Mouse (Mus musculus): ENCODE measurements around the gene Kmt5c.

Kmt5c gene

DNA sequence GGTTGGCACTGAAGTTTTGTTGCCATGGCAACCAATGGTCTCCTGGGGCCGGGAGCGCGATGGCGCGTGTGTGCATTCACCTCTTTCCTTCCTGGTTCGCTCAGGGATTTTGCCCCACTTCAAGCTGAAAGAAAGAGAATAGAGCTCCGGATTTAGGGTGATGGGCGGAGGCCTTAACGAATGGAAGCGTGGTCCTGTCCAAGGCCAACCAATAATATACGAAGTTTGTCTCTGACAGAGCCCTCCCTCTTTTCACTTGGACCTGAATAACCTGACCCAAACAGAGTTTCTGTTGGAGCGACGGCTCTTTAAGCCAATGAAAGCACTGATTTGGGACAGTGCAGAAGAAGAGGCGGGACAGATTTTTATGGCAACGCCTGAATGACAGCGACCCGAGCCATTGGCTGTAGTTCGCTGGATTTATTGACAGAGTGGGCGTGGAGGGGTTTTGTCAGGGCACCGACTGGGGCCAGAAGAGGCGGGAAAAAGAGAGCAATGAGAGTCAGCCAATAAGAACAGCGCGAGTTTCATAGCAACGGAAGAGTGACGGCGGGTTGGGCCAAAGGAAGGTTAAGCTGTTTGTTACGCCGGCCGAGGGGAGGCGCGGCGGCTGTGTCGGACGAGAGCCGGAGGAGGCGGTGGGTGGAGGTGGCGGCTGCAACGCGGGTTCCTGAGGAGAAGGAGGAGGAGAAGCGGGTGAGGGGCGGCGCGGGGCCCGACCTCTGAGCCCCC is at the start of gene Kmt5c:
Gene Kmt5c, plus strand, starts transcription at position 572 of the 732 bp plus-strand sequence.
- DNase-seq (ENCODE audit: low read depth, low spot score) = peak; percentile 100

DNA sequence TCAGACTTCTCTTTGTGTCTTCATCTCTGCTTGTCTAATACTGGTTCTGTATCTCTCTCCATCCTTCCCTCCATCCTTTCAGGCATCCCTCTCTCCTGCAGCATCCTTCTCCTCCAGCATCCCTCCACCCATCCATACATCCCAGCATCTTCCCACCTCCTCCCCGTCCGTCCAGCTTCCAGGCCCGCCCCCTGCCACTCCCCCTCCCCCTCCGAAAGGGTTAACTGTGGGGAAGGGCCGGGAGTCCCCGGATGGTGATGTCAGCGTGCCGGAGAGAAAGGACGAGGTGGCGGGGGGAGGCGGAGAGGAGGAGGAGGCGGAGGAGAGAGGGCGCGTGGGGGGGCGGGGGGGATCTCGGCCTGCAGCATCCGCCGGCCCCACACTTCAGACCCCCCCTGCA is 49.5 kb upstream of the Kmt5c start, which contains the start of gene Brsk1:
Gene Brsk1, plus strand, starts transcription at position 218 of the 400 bp plus-strand sequence.
- DNase-seq (ENCODE audit: low read depth, low spot score) = peak; percentile 89

DNA sequence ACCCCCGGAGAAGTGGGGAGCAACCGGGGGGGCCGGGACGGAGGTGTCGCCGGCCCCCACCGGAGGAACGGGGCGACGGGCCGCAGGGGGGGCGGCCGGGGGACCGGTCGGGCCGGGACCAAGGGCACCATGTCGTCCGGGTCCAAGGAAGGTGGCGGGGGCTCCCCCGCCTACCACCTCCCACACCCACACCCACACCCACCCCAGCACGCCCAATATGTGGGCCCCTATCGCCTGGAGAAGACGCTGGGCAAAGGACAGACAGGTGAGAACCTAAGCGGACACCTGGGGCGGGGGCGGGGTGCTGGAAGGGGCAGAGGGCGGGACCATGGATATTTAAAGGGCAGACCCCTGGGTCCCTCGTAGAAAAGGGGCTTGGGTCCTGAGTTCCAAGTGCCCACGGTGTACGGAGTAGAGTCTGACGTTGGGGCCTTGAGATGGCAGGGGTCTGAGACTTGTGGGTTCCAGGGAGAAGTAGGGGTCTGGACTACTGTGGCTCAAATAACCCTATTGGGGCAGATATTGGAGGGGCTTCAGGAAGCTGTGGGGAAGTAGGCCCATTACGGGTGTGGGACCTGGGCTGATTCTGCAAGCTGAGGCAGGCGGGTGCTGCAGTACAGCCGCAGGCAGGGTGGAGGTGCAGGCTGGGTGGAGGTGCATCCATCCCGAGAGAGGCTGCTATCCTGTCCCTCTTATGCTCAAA is 48.8 kb upstream of the Kmt5c start:
- no peak for DNase-seq (ENCODE audit: low read depth, low spot score)

DNA sequence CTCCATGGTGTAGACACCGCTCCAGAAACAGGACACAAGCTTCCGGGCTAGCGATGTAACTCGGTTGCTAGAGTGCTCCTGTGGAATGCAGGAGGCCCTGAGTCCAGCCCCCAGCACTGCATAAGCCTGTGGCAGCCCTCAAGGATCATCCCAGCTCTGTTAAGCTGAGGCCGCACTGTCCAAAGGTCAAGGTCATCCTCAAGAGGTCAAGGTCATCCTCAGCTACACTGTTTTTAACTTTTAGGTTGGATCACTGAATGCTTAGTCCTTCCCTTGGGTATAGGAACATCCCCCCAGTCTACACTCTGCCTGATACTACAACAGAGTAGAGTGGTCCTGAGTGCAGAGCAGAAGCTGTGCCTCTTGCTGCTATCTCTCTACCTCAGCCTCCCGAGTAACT is 46.9 kb upstream of the Kmt5c start:
- peak; percentile 68 for DNase-seq (ENCODE audit: low read depth, low spot score)

DNA sequence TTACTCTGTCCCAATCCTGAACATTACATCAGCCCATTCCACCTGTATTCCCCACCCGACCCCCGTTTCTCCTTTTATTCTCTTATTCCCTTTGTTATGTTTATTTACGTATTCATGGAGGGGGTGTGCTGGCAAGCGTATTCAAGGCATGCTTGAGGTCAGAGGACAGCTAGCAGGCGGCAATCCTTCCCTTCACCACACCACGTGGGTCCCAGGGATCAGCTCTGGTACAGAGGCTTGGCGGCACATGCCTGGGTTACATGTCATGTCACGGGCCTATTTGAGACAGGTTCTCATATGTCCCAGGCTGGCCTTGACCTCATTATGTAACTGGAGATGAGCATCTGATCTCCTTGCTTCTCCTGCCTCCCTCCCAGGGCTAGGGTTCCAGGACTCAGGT is 37.6 kb upstream of the Kmt5c start:
- peak; percentile 76 for DNase-seq (ENCODE audit: low read depth, low spot score)

DNA sequence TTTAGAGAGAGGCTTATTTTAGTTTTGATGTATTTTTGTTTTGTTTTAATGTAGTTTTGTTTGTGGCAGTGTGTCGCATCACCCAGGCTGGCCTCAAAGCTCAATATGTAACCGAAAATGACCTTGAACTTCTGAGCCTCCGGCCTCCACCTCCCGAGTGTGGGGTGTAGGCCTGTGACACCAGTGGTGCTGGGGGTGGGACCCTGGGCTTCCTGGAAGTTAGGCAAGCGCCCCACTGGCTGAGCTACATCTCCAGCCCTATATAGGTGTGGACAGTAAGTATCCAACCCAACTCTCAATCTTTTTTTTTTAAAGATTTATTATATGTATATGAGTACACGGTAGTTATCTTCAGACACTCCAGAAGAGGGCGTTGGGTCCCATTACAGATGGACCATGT is 36.7 kb upstream of the Kmt5c start:
- no peak for DNase-seq (ENCODE audit: low read depth, low spot score)

DNA sequence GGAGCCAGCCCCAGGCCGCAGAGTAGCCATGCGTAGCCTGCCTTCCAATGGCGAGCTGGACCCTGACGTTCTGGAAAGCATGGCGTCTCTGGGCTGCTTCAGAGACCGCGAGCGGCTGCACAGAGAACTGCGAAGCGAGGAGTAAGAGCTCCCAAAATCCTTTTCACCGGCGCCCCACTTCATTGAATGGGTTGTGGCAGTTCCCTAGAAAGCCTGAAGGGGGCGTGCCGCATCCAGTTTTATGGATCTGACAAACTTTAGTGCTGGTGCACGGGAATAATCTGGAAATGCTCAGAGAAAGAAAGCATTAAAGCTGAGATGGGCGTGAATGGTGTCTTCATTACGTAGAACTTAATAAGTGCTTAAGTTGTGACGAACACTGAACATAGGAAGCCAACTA is 34.8 kb upstream of the Kmt5c start:
- DNase-seq (ENCODE audit: low read depth, low spot score) = peak; percentile 88

DNA sequence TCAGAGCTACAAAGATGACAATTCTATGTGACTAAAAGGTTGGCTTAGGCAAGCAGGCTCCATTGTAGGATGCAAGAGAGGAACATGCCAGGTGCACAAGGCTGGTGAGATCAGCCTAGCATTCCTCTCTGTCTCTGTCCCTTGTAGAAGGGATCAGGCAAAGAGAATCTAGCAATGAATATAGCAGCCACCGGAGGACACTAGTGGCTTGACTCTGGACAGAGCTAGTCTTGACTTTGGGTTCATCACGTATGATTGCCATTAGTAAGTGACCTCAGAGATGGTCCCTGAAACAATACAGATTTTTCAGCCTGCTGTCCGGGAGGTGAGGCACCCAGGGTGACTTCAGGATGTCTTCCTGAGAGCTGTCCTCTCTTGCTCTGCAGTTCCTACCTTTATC is 27.3 kb upstream of the Kmt5c start:
- DNase-seq (ENCODE audit: low read depth, low spot score) = no peak

DNA sequence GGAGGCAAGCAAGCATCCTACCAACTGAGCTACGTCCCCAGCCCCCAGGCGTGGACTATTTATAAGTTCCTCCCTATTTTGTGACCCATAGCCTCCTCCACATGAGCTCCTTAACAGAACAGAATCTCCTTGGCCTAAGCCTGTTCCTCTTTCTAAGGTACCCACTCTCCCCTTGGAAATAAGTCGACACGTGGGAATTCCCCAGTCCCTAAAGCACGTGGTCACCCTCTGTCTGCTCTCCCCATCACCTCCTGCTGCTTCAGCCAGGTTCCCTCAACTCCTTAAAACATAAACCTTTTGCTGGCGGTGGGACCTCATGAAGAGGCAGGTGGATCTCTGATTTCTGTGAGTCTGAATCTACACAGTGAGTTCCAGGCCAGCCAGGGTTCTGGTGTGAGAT is 23.0 kb upstream of the Kmt5c start:
- no peak for DNase-seq (ENCODE audit: low read depth, low spot score)

DNA sequence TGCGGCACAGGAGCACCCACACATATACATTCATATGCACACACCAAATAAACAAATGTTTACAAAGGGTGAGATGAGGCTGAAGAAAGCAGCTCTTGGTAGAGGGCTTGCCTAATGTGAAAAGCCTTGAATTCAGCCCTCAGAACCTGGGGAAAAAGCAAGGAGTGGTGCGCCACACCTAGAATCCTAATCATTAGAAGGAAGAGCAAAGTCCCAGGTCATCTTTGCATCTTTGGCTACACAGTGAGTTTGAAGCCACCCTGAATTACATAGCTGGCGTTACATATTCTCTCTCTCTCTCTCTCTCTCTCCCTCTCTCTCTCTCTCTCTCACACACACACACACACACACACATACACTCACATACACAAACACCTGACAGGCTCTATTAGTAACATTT is 20.6 kb upstream of the Kmt5c start:
- DNase-seq (ENCODE audit: low read depth, low spot score) = no peak

DNA sequence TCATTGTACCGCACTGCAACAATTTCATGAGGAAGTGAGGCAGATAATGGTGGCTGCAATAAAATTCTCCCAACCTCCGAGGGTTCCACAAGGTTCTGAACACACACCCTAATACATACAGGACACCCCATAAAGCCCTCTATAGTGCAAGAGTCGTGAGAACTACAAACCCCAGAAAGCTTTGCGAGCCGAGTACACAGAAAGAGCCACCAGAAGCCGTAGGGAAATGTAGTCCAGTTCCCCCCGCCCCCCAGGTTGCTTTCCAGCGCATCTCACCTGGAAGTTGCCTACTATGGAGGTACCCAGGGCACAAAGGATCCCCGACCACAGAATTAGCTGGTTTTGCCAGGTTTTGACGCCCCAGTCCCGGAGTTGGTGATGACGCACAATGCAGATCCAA is 16.4 kb upstream of the Kmt5c start:
- no peak for DNase-seq (ENCODE audit: low read depth, low spot score)

DNA sequence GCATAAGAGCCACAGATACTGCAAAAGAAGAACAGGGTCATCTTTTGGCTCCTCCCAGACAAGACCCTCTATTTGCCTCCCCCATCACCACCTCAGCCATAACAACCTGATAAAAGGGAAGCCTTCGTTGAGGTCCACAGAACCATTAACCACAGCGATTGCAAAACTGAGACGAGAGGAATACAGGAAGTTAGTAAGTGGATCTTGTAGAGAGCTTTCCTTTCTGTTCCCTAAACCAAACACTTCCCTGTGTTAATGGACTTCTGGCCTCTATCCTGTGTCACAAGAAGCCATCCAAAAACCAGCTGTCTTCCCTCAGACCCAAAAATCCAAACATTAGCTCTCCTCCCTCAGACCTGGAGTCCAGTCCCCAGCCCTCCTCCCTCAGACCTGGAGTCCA is 15.6 kb upstream of the Kmt5c start:
- DNase-seq (ENCODE audit: low read depth, low spot score) = no peak

DNA sequence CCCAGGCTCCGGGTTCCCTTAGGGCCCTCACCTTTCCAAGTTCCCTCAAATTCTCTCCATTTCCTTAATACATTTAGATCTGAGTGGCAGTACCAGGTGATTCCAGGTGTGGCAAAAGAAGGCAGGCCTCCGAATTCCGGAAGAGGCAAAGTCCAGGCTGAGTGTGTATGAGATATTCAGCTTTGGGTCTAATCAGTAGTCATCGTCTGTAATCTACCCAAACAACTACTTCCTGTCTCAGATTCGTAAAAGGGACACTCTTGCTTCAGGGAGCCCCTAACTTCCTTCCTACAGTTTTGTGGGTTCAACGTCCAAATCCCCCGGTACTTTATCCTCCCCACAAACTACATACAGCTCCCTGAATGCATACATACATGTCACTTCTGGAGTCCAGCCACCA is 14.7 kb upstream of the Kmt5c start, which contains the start of gene Tmem150b:
Gene Tmem150b, minus strand, starts transcription at position 81 of the 400 bp plus-strand sequence.
- DNase-seq (ENCODE audit: low read depth, low spot score) = no peak

DNA sequence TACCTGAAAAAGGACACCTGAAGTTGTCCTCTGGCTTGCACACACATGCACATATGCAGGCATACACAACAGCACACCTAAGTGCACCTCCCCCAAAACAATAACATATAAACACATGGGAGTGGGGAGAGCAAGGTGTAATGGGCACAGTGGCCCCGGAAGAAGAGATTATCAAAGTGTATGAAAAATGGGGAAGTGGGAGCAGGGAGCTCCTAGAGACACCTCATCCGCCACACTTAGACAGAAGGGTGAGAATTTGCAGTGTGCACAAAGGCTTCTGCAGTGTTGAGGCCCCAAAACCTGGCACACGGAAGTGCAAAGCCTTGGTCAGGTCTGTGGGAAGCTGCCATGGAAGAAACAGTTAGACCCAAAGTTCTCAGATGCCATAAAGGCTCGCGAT is 8.8 kb upstream of the Kmt5c start:
- no peak for DNase-seq (ENCODE audit: low read depth, low spot score)

DNA sequence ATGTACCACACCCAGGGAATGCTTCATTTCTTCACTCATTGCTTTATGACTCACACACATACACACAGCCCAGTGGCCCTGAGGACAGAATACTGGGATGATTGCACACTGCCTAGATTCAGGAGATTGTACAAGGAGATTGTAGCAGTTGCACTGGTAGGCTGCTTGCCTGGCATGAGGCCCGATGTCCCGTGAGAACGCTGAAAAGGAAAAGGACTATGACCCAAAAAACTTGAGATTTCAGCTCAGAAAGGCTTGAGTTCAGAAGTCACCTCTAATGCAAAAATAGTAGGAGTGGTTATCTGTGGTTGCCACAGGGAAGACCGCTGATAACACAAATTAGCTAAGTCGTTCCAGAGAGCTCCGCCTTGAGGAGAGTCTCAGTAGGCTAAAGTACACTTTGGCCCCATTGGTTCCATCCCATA is 6.9 kb upstream of the Kmt5c start:
- no peak for DNase-seq (ENCODE audit: low read depth, low spot score)

DNA sequence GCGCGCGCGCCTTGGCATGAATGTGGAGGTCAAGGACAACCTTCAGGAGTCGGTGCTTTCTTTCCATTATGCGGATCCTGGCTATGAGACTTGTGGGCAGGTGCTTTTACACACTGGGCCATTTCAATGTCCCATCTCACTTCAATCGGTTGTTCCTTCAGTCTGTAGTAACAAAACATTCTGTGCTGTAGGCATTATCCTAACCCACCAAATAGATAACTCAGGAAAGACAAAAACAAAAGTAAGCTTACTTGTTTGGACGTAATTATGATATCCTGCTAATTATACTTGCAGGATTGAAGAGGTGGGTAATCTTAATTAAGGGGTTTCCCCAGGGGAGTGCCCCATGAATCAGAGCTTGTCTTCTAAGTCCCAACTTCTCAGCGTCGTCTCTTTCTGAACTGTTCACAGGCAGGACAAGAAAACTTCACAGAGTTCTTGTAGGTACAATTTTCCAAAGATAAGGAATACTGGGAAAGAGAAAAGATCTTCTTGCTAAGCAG is 823 bp upstream of the Kmt5c start:
- no peak for DNase-seq (ENCODE audit: low read depth, low spot score)

DNA sequence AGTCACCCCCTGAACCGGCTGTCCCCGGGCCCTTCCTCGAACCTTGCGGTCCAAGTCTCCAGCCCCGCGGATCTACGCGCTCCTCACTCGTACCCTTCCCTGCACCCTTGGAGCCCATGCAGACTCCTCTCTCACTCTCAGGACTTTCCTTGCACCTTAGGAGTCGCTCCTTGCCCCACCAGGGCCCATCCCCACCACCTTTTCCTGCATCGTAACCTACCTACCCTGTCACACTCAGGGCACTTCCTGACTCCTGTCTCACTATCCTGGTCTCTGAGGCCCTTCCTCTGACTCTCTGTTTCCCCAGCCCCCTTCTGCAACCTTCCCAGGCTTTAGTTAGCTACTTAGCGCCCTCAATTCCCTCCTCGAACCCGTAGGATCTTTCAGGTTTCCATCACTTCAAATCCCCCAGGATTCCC is 403 bp downstream of the Kmt5c start:
- DNase-seq (ENCODE audit: low read depth, low spot score) = no peak

DNA sequence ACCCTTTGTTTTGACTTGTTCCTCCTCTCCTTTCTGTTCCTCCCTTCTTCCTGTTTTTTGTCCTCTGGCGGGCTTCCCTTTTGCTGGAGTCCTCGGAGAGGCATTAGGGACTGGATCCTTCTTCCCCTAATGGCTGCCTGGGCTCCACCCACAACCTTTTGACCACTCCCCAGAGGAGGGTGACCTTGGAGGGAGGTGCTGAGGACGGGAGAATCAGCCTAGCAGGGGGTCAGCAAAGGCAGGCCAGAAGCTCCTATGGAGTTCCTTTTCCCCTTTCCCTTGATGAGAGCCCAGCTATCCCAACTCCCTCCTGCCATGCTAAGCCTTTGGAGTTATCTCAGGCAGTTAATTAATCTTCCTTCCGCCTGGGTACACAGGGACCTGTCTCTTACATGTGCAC is 1.2 kb downstream of the Kmt5c start:
- peak; percentile 94 for DNase-seq (ENCODE audit: low read depth, low spot score)

DNA sequence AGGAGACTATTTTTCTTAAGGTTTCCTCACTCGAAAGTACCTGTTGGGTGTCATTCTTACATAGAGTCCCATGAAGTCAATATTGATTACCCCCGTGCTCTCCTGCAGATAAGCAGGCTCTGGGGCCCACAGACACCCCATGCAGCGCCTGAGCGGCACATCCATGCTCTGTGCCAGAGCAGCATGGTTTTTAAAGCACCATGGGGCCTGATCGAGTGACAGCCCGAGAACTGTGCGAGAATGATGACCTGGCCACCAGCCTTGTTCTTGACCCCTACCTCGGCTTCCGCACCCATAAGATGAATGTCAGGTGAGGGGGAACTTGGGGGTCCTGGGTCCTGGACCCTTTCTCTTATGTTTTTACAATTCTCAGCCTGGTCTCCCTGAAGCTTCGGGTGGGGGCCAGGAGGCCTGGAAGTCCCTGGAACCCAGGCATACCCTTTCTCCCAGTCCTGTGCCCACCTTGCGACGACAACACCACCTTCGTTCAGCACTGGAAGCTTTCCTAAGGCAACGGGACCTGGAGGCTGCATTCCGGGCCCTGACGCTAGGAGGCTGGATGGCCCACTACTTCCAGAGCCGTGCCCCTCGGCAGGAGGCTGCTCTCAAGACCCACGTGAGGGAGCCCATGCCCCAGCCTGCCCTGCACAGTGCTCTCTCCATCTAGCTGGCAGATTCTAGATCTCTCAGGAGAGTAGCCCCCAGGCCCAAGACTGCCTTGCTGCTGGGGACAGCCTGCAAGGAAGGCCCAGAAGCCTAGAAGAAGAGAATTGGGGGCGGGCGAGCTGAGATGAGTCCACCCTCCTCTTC is 2.0 kb downstream of the Kmt5c start:
- peak; percentile 52 for DNase-seq (ENCODE audit: low read depth, low spot score)

DNA sequence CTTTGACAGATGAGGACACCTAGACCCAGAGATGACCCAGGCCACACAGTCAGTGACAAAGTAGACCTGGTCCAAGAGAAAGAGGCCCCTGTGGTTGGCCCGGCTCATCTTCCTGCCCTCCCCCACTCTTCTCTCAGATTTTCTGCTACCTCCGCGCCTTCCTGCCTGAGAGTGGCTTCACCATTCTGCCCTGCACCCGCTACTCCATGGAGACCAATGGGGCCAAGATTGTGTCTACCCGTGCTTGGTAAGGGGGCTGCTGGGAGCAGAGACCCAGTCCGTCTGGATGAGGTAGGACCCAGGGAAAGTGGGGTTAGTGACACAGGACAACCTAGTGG is 2.5 kb downstream of the Kmt5c start:
- no peak for DNase-seq (ENCODE audit: low read depth, low spot score)

DNA sequence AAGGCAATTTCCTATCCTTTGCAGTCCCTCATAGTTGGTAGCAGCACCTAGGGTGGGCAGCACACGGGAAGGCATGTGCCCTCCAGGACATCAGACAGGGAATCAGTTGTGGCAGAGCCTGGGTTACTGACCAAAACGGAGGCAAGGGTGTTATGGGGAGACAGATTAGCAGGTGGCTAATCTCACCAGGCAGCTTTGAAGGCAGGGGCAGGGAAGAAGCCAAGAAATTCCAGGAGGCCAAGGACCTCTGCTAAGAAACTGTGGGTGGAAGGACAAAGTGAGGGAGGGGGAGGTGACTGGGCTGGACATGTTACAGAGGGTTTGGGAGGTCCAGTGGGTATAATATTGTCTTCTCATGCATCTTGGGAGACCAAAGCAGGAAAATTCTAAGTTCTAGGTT is 3.4 kb downstream of the Kmt5c start:
- DNase-seq (ENCODE audit: low read depth, low spot score) = no peak

DNA sequence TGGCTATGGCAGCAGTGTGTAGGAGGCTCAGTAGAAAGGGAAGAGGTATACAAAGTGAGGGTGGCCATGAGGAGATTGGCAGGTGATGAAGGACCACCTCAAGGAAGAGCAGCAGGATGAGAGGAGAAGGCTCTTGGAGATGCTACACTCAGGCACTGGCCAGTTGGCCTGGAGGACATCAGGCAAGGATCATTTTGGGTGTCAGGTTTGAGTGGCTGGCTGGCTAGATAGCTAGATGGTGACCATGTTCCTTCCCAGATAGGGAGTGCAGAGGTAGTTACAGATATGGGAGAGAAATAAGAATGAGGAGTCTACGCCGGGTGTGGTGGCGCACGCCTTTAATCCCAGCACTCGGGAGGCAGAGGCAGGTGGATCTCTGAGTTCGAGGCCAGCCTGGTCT is 5.0 kb downstream of the Kmt5c start:
- no peak for DNase-seq (ENCODE audit: low read depth, low spot score)

Data from ZHBTc4 (cell line).